In genomic region chr13:24338343-24338861, GRCm38 (mm10) we compare ENCODE assay signal across 9 mouse cellular contexts. TPM values are rescaled to one million over a fixed set of nuclear protein-coding genes. Genes with fewer than 3 reads are reported as not detected.
DNase-seq lines count a peak whose midpoint lies in the region; ATAC-seq and TF ChIP-seq lines count a peak whose summit lies in the region.
"Had no signal": no experiment of that assay in that cellular context is flagged by ENCODE, and none has a peak within 500 bp of the region (broad histone marks: within the 10 kb centered on the region; RNA-seq: fewer than 3 reads in every experiment).

No protein-coding gene starts in this region.

- no peaks in the 10 kb centered on the region for H3K36me3 ChIP-seq in liver, embryonic 11.5 days (ENCODE audit: control insufficient read depth, insufficient read depth, low read length)
- no peaks in the 10 kb centered on the region for H3K36me3 ChIP-seq in spleen, adult 2 months (ENCODE audit: control insufficient read depth, insufficient read depth, low read length)
- H3K36me3 ChIP-seq in neural tube, embryonic 15.5 days: no peaks in the 10 kb centered on the region
- H3K36me3 ChIP-seq: embryonic facial prominence, embryonic 13.5 days had no signal

- peak overlapping the region; percentile 27; the same call in 1 of the 2 replicates for H3K4me2 ChIP-seq in liver, embryonic 11.5 days
- no peak overlapping the region for H3K4me2 ChIP-seq in neural tube, embryonic 15.5 days
- H3K4me2 ChIP-seq: embryonic facial prominence, embryonic 13.5 days had no signal

- TF ChIP-seq POLR2A in spleen, adult 2 months (IDR thresholded peaks at IDR 0.05; ENCODE audit: low read depth, low read length): peak; percentile 11; the same call in 1 of the 2 replicates
- TF ChIP-seq POLR2A in cerebellum, adult 2 months (IDR thresholded peaks at IDR 0.05; ENCODE audit: borderline replicate concordance, insufficient read depth, low read length): no peak

- no peak overlapping the region for H3K4me3 ChIP-seq in liver, embryonic 11.5 days (ENCODE audit: low read depth, low read length)
- H3K4me3 ChIP-seq in spleen, adult 2 months (ENCODE audit: extremely low read depth, insufficient read depth, insufficient read length): no peak overlapping the region
- H3K4me3 ChIP-seq in cerebellum, adult 2 months (replicated peaks; ENCODE audit: insufficient read depth, low read depth, low read length): no peak overlapping the region
- H3K4me3 ChIP-seq in neural tube, embryonic 15.5 days (replicated peaks): no peak overlapping the region
- H3K4me3 ChIP-seq: embryonic facial prominence, embryonic 13.5 days had no signal

- peaks cover 7% of the 10 kb centered on the region for H3K4me1 ChIP-seq in liver, embryonic 11.5 days (replicated peaks; ENCODE audit: control insufficient read depth, insufficient read depth, low read length)
- H3K4me1 ChIP-seq in spleen, adult 2 months (ENCODE audit: control insufficient read depth, insufficient read depth, insufficient read length): peaks cover 13% of the 10 kb centered on the region; the same call in 1 of the 2 replicates
- no peaks in the 10 kb centered on the region for H3K4me1 ChIP-seq in cerebellum, adult 2 months (ENCODE audit: control insufficient read depth, insufficient read depth, low read length)
- H3K4me1 ChIP-seq in neural tube, embryonic 15.5 days: no peaks in the 10 kb centered on the region
- H3K4me1 ChIP-seq: embryonic facial prominence, embryonic 13.5 days had no signal

- DNase-seq in adrenal gland, adult 8-10 months: peak; percentile 28
- DNase-seq in adrenal gland, postnatal 25 days: no peak
- peak; percentile 30 for DNase-seq in gastrocnemius, postnatal 14 days
- peak; percentile 29 for DNase-seq in liver, embryonic 11.5 days (ENCODE audit: low spot score)
- DNase-seq in spleen, adult 2 months (ENCODE audit: low read depth in 1 of 2, low spot score in 2 of 2): peak; percentile 47 to 64
- DNase-seq in cerebellum, adult 2 months: no peak
- DNase-seq in cerebellum, adult 11 months: no peak

- H3K9ac ChIP-seq in liver, embryonic 11.5 days (ENCODE audit: low read depth, low read length): no peak overlapping the region
- no peak overlapping the region for H3K9ac ChIP-seq in neural tube, embryonic 15.5 days (replicated peaks)
- H3K9ac ChIP-seq: embryonic facial prominence, embryonic 13.5 days had no signal

- intact Hi-C loops in gastrocnemius, postnatal 14 days (cut with DNase I; ENCODE audit: low total_unique reads): no loop called here

- 35% methylated on average over 4 of the region's 4 CpGs for WGBS in liver, embryonic 11.5 days
- 11% methylated on average over 4 of the region's 4 CpGs for WGBS in spleen, adult 2 months
- WGBS in cerebellum, adult 2 months: 38% methylated on average over 4 of the region's 4 CpGs
- 79% methylated on average over 4 of the region's 4 CpGs for WGBS in neural tube, embryonic 15.5 days

- no peaks in the 10 kb centered on the region for H3K9me3 ChIP-seq in liver, embryonic 11.5 days (ENCODE audit: control insufficient read depth, low read length)
- H3K9me3 ChIP-seq in neural tube, embryonic 15.5 days (replicated peaks): no peaks in the 10 kb centered on the region
- H3K9me3 ChIP-seq: embryonic facial prominence, embryonic 13.5 days had no signal

- ATAC-seq in liver, embryonic 11.5 days (replicated peaks; ENCODE audit: low FRiP score): peak; percentile 63; the same call in 1 of the 2 replicates
- ATAC-seq in neural tube, embryonic 15.5 days (ENCODE audit: low FRiP score): no peak

- no peak overlapping the region for H3K27ac ChIP-seq in liver, embryonic 11.5 days (ENCODE audit: low read depth, low read length)
- peak overlapping the region; percentile 75 for H3K27ac ChIP-seq in spleen, adult 2 months (ENCODE audit: insufficient read depth, low read length)
- no peak overlapping the region for H3K27ac ChIP-seq in cerebellum, adult 2 months (ENCODE audit: insufficient read depth, low read length)
- H3K27ac ChIP-seq in neural tube, embryonic 15.5 days (replicated peaks): no peak overlapping the region
- H3K27ac ChIP-seq: embryonic facial prominence, embryonic 13.5 days had no signal

- TF ChIP-seq CTCF in spleen, adult 2 months (IDR thresholded peaks at IDR 0.05; ENCODE audit: extremely low read depth, insufficient read depth, insufficient read length, insufficient replicate concordance): no peak
- TF ChIP-seq CTCF in cerebellum, adult 2 months (IDR thresholded peaks at IDR 0.05; ENCODE audit: borderline replicate concordance, insufficient read depth, low read depth, low read length): no peak

- no peaks in the 10 kb centered on the region for H3K27me3 ChIP-seq in liver, embryonic 11.5 days (replicated peaks; ENCODE audit: control insufficient read depth, insufficient read depth, low read length)
- H3K27me3 ChIP-seq in spleen, adult 2 months (ENCODE audit: control insufficient read depth, insufficient read depth, low read length): no peaks in the 10 kb centered on the region
- no peaks in the 10 kb centered on the region for H3K27me3 ChIP-seq in cerebellum, adult 2 months (ENCODE audit: control insufficient read depth, insufficient read depth, low read length)
- H3K27me3 ChIP-seq in neural tube, embryonic 15.5 days (replicated peaks): no peaks in the 10 kb centered on the region
- H3K27me3 ChIP-seq: embryonic facial prominence, embryonic 13.5 days had no signal

RNA-seq across cellular contexts. Expression of gene Cmah, which starts 11.2 kb away (rescaled TPM):
- total RNA-seq in adrenal gland, adult 8-10 months (2022): 1 to 10 TPM; 1.6 to 4.5 (median 3.2) TPM
- 2.7 TPM in 2 replicates for total RNA-seq in adrenal gland, postnatal 25 days (2021)
- 1 to 10 TPM; 1.4 to 3.0 TPM for total RNA-seq in gastrocnemius, postnatal 14 days (2021)
- 3.2 and 4.3 TPM in 2 replicates for polyA plus RNA-seq in liver, embryonic 11.5 days (2014; fragmentation: Nextera tagmentation; extraction: Ambion mirVana)
- 13.7 TPM in 2 replicates for polyA plus RNA-seq in spleen, adult 2 months (2012; rRNA removed)
- polyA plus RNA-seq in cerebellum, adult 2 months (2012; rRNA removed): 0.05 and 0.10 TPM in 2 replicates
- 0.22 and 1.7 TPM in 2 replicates for polyA plus RNA-seq in neural tube, embryonic 15.5 days (2015; fragmentation: Nextera tagmentation; extraction: Ambion mirVana)

RNA-seq across cellular contexts. Expression of gene Carmil1, which starts 57.8 kb away (rescaled TPM):
- 100 to 1,000 TPM in 1 of 4 experiments, 10 to 100 TPM in 3; 52.8 to 101 (median 64.1) TPM for total RNA-seq in adrenal gland, adult 8-10 months (2022)
- total RNA-seq in adrenal gland, postnatal 25 days (2021): 83.9 and 84.5 TPM in 2 replicates
- 1 to 10 TPM; 2.9 to 3.8 TPM for total RNA-seq in gastrocnemius, postnatal 14 days (2021)
- polyA plus RNA-seq in liver, embryonic 11.5 days (2014; fragmentation: Nextera tagmentation; extraction: Ambion mirVana): 18.6 and 20.1 TPM in 2 replicates
- 3.4 and 4.3 TPM in 2 replicates for polyA plus RNA-seq in spleen, adult 2 months (2012; rRNA removed)
- 23.7 and 24.8 TPM in 2 replicates for polyA plus RNA-seq in cerebellum, adult 2 months (2012; rRNA removed)
- 37.6 and 39.9 TPM in 2 replicates for polyA plus RNA-seq in neural tube, embryonic 15.5 days (2015; fragmentation: Nextera tagmentation; extraction: Ambion mirVana)

Comparison
In these comparisons a context has a peak if more than half of its experiments do, and no peak if none do; other contexts are left out.
1. DNase-seq: peak in adrenal gland, adult 8-10 months (single experiment), gastrocnemius, postnatal 14 days (single experiment), liver, embryonic 11.5 days (single experiment) and spleen, adult 2 months (2 of 2); none in adrenal gland, postnatal 25 days (single experiment), cerebellum, adult 2 months (0 of 2) and cerebellum, adult 11 months (single experiment).